Mouse (Mus musculus) embryonic facial prominence, embryonic 15.5 days (tissue): ENCODE data around the gene Kmt5a. TPM values are rescaled to one million over a fixed set of nuclear protein-coding genes. Genes with fewer than 3 reads are reported as not detected.

Source experiments
- ATAC-seq: fragments of 200-750 bp; cut with Nextera tagmentation; 2 replicates; pipeline ENCODE4 v1.8.0; 2017; ENCODE audit warnings: low read depth, moderate TSS enrichment; ENCODE audit not compliant: insufficient number of reproducible peaks, low FRiP score, low TSS enrichment
- H3K27ac ChIP-seq: fragments of 300-500 bp; sonication (generic); replicated peaks from 2 replicates; pipeline ENCODE4 v1.5.1; 2015; ENCODE audit warnings: mild to moderate bottlenecking, inconsistent platforms
- H3K27me3 ChIP-seq: fragments of 300-500 bp; sonication (generic); 2 replicates; pipeline ENCODE4 v1.6.1; 2015; ENCODE audit warnings: inconsistent platforms
- H3K36me3 ChIP-seq: fragments of 300-500 bp; sonication (generic); 2 replicates; pipeline ENCODE4 v1.6.1; 2015; ENCODE audit warnings: mild to moderate bottlenecking, inconsistent platforms
- H3K4me1 ChIP-seq: fragments of 300-500 bp; sonication (generic); 2 replicates; pipeline ENCODE4 v1.6.1; 2015; ENCODE audit warnings: inconsistent platforms
- H3K4me2 ChIP-seq: fragments of 300-500 bp; sonication (generic); replicated peaks from 2 replicates; pipeline ENCODE4 v1.6.1; 2015; ENCODE audit warnings: mild to moderate bottlenecking, inconsistent platforms
- H3K4me3 ChIP-seq: fragments of 300-500 bp; sonication (generic); replicated peaks from 2 replicates; pipeline ENCODE4 v1.5.1; 2015; ENCODE audit warnings: mild to moderate bottlenecking, inconsistent platforms
- H3K9ac ChIP-seq: fragments of 300-500 bp; sonication (generic); 2 replicates; pipeline ENCODE4 v1.6.1; 2015; ENCODE audit warnings: inconsistent platforms
- H3K9me3 ChIP-seq: fragments of 300-500 bp; sonication (generic); replicated peaks from 2 replicates; pipeline ENCODE4 v1.6.1; 2016; ENCODE audit warnings: inconsistent platforms
- WGBS: fragments of 180-500 bp; shearing (Covaris S2); methylation state at CpG from one replicate; pipeline ENCODE4 v1.1.7; 2015; 5-methylcytosine and 5-hydroxymethylcytosine counted together
- microRNA-seq: library from miRNA; unstranded; fragments of <30 nt; microRNA quantifications from one replicate; pipeline ENCODE4, GENCODE M21; 2016; ENCODE audit warnings: borderline number of aligned reads
- polyA plus RNA-seq: library from polyadenylated mRNA; unstranded; fragments of >200 nt; fragmentation: Nextera tagmentation; extraction: Ambion mirVana; gene quantifications from 2 replicates; pipeline ENCODE4 v1.2.1, GENCODE M21; 2015

The Kmt5a gene
- polyA plus RNA-seq, 1 experiment from 2014 or later: 71.2 TPM

- no peak overlapping the region for H3K27ac ChIP-seq
- H3K4me1 ChIP-seq: no peaks in the 10 kb centered on the region
- H3K9ac ChIP-seq: no peak overlapping the region
- H3K9me3 ChIP-seq: no peaks in the 10 kb centered on the region
- H3K4me2 ChIP-seq: no peak overlapping the region
- WGBS: 92% methylated on average over 3 of the region's 3 CpGs
- no peak overlapping the region for H3K4me3 ChIP-seq
- ATAC-seq: no peak
- no peaks in the 10 kb centered on the region for H3K27me3 ChIP-seq
- H3K36me3 ChIP-seq: peaks cover 67% of the 10 kb centered on the region
Observed at GRCm38 (mm10) chr5:124500573-124500972, 60.8 kb downstream of the Kmt5a start.

DNA sequence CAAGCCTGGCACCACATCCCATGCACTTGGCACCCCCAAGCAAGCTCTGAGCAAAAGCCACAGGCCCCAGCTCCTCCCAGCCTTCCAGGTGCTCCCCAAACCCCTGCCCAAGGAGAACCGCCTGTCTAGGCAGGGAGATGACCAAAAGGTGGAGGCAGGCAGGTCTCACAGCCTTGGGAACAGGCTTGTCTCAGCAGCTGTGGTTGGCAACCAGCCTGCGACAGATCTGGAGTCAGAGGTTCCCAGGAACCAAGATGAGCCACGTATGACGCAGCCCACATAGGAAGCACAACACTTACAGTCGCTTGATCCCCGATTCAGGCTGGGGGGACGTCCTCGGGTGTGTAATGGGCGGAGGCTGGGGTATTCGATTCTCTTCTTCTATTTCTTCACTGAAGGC is 61.8 kb downstream of the Kmt5a start:
- H3K27me3 ChIP-seq: no peaks in the 10 kb centered on the region
- 84% methylated on average over 10 of the region's 10 CpGs for WGBS
- H3K36me3 ChIP-seq: peaks cover 62% of the 10 kb centered on the region

DNA sequence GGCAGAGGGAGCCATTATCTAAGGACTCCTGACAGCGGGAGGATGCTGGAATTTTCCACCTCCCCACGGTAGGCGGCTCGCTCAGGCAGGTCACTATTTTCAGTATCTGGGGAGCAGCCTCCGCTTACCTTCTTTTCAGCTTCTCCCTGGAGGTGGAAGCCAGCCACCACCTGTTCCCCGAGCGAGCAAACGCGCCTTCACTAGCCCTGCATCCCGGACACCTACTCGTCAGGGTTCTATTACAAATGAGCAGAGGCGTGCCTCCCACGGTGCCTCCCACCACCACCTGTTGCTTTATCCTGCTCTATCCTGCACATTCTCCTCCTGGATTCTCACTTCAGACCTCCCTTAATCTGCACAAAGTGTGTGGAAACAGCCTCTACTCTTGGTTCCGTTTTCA is 64.0 kb downstream of the Kmt5a start:
- Histone ChIP-seq H3K4me2 (no peak overlapping the region), H3K9me3 (no peaks in the 10 kb centered on the region), H3K36me3 (peaks cover 49% of the 10 kb centered on the region), H3K4me1 (peaks cover 15% of the 10 kb centered on the region), H3K27me3 (no peaks in the 10 kb centered on the region), H3K27ac (no peak overlapping the region), H3K9ac (no peak overlapping the region), H3K4me3 (no peak overlapping the region)
- ATAC-seq: no peak
- WGBS: 63% methylated on average over 14 of the region's 14 CpGs

More for the DNA sequence above, 61.8 kb downstream of the Kmt5a start:
- no peak overlapping the region for H3K27ac ChIP-seq
- H3K4me1 ChIP-seq: peaks cover 4% of the 10 kb centered on the region; the same call in 1 of the 2 replicates
- H3K9me3 ChIP-seq: no peaks in the 10 kb centered on the region
- H3K9ac ChIP-seq: no peak overlapping the region
- no peak overlapping the region for H3K4me2 ChIP-seq
- no peak overlapping the region for H3K4me3 ChIP-seq
- ATAC-seq: no peak

- ATAC-seq: no peak
- Histone ChIP-seq H3K27ac (no peak overlapping the region), H3K4me1 (peaks cover 15% of the 10 kb centered on the region), H3K9ac (no peak overlapping the region), H3K9me3 (no peaks in the 10 kb centered on the region), H3K27me3 (no peaks in the 10 kb centered on the region), H3K36me3 (peaks cover 48% of the 10 kb centered on the region), H3K4me2 (no peak overlapping the region), H3K4me3 (no peak overlapping the region)
- 72% methylated on average over 4 of the region's 4 CpGs for WGBS
Observed at GRCm38 (mm10) chr5:124505235-124505634, 65.5 kb downstream of the Kmt5a start.

DNA sequence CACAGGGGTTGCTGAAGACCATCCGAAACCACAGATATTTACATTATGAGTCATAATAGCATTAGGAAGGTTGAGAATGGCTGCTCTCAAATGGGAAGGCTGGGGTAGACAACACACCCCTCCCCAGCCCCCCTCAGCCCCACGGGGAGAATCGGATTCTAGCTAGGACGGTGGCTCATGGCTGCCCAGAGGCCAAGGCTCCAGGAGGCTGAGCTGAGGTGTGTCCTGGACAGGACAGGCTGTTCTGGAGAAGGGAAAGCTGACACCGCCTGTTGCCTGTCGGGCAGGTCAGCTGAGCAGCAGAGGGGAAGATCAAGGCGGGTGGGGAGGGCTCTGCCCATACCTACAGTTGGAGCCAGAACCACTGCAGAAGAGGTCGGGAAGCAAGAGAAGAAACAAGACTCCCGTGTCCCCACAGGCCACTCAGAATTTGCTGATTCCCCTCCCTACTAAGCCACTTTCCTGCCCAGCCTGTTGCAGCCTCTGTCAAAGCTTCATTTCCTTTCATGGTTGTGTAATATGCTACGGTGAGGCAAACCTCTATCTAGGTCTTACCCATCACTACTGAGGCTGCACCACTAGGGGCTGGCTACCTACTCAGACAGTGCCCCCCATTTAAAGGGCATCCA is 67.1 kb downstream of the Kmt5a start:
- Histone ChIP-seq H3K9me3 (no peaks in the 10 kb centered on the region), H3K4me3 (no peak overlapping the region), H3K9ac (no peak overlapping the region), H3K27ac (peak overlapping the region; percentile 28; the same call in 1 of the 2 replicates), H3K4me1 (peaks cover 15% of the 10 kb centered on the region), H3K4me2 (no peak overlapping the region), H3K36me3 (peaks cover 37% of the 10 kb centered on the region), H3K27me3 (no peaks in the 10 kb centered on the region)
- no peak for ATAC-seq
- WGBS: 32% methylated on average over 10 of the region's 10 CpGs

DNA sequence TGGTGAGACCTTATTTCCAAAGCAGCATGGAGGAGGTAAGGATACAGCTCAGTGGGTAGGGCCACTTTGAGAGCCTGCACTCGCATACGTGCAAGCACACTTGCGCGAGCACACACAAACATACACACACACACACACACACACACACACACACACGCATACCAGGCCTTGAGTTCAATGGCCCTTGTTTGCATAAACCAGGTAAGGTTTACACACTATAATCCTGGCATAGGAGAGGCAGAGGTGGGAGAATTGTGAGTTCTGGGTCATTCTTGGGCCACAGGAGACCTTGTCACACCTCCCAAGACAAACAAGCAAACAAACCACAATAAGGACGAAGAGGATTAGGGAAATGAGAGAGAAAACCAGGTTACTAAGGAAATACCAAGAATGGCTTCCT is 69.5 kb downstream of the Kmt5a start:
- H3K9ac ChIP-seq: no peak overlapping the region
- H3K4me2 ChIP-seq: no peak overlapping the region
- no peak overlapping the region for H3K27ac ChIP-seq
- no peak overlapping the region for H3K4me3 ChIP-seq
- H3K36me3 ChIP-seq: peaks cover 33% of the 10 kb centered on the region
- WGBS: 93% methylated on average over 6 of the region's 6 CpGs
- peaks cover 15% of the 10 kb centered on the region for H3K4me1 ChIP-seq
- no peaks in the 10 kb centered on the region for H3K27me3 ChIP-seq
- ATAC-seq: no peak
- H3K9me3 ChIP-seq: no peaks in the 10 kb centered on the region

GRCm38 (mm10) chr5:124509742-124510237 is 70.1 kb downstream of the Kmt5a start:
- Histone ChIP-seq H3K36me3 (peaks cover 36% of the 10 kb centered on the region), H3K9me3 (no peaks in the 10 kb centered on the region), H3K9ac (no peak overlapping the region), H3K27me3 (no peaks in the 10 kb centered on the region), H3K4me3 (no peak overlapping the region), H3K4me2 (no peak overlapping the region), H3K4me1 (peaks cover 15% of the 10 kb centered on the region), H3K27ac (no peak overlapping the region)
- 71% methylated on average over 12 of the region's 12 CpGs for WGBS
- ATAC-seq: peak; percentile 49; the same call in 1 of the 2 replicates

- H3K36me3 ChIP-seq: peaks cover 40% of the 10 kb centered on the region
- H3K4me2 ChIP-seq: no peak overlapping the region
- H3K4me1 ChIP-seq: peaks cover 15% of the 10 kb centered on the region
- H3K4me3 ChIP-seq: no peak overlapping the region
- no peaks in the 10 kb centered on the region for H3K27me3 ChIP-seq
- H3K27ac ChIP-seq: no peak overlapping the region
- WGBS: 90% methylated on average over 10 of the region's 10 CpGs
- H3K9me3 ChIP-seq: no peaks in the 10 kb centered on the region
- H3K9ac ChIP-seq: no peak overlapping the region
- no peak for ATAC-seq
Observed at GRCm38 (mm10) chr5:124510536-124511050, 70.9 kb downstream of the Kmt5a start.

Small RNAs within 50 kb of the gene (microRNA-seq; reads per million reads assigned to microRNA genes)
- 0.69 reads per million for gene Gm27486

Other genes with a start within 250 kb of the Kmt5a start
- 5.0 and 5.9 TPM in 2 replicates for gene Pitpnm2, start 190.2 kb upstream of the Kmt5a start, polyA plus RNA-seq
- gene Mphosph9, start 112.0 kb upstream of the Kmt5a start, polyA plus RNA-seq: 6.8 and 9.6 TPM in 2 replicates
- 16.9 and 17.8 TPM in 2 replicates for gene 2810006K23Rik, start 111.8 kb upstream of the Kmt5a start, polyA plus RNA-seq
- 48.7 and 66.6 TPM in 2 replicates for gene Cdk2ap1, start 76.8 kb upstream of the Kmt5a start, polyA plus RNA-seq
- gene Sbno1, start 13.9 kb upstream of the Kmt5a start, polyA plus RNA-seq: 75.9 and 76.7 TPM in 2 replicates
- gene Rilpl2, start 38.4 kb downstream of the Kmt5a start, polyA plus RNA-seq: 38.0 and 40.2 TPM in 2 replicates
- gene Snrnp35, start 43.2 kb downstream of the Kmt5a start, polyA plus RNA-seq: 26.3 and 26.5 TPM in 2 replicates
- gene Rilpl1, start 91.5 kb downstream of the Kmt5a start, polyA plus RNA-seq: 23.2 and 25.1 TPM in 2 replicates
- 566 and 571 TPM in 2 replicates for gene Tmed2, start 100.8 kb downstream of the Kmt5a start, polyA plus RNA-seq
- 14.9 and 17.7 TPM in 2 replicates for gene Ddx55, start 112.9 kb downstream of the Kmt5a start, polyA plus RNA-seq
- 66.4 and 72.3 TPM in 2 replicates for gene Eif2b1, start 139.2 kb downstream of the Kmt5a start, polyA plus RNA-seq
- gene Gtf2h3, start 139.2 kb downstream of the Kmt5a start, polyA plus RNA-seq: 58.2 and 60.3 TPM in 2 replicates
- 41.9 and 45.3 TPM in 2 replicates for gene Atp6v0a2, start 188.6 kb downstream of the Kmt5a start, polyA plus RNA-seq